Mouse (Mus musculus) ES-Bruce4 (cell line): Measurements from ENCODE around the gene Plin1.

Experiments used
- CTCF ChIP-seq: IDR thresholded peaks from one replicate; pipeline ENCODE4 v1.8.1; 2011; ENCODE audit warnings: low read depth, low read length
- EP300 ChIP-seq: IDR thresholded peaks from 2 replicates; pipeline ENCODE4 v1.6.1; 2011; ENCODE audit warnings: low read depth, low read length; ENCODE audit not compliant: insufficient read depth
- POLR2A ChIP-seq: IDR thresholded peaks from one replicate; pipeline ENCODE4 v1.8.1; 2011; ENCODE audit warnings: low read length; ENCODE audit not compliant: insufficient read depth

GRCm38 (mm10) chr7:79732622-79733021, at the start of gene Plin1:
- no peak for TF ChIP-seq CTCF
- TF ChIP-seq EP300 = no peak
- TF ChIP-seq POLR2A = no peak
